Mouse (Mus musculus): ENCODE data around the gene Cd69. TPM values are rescaled to one million over a fixed set of nuclear protein-coding genes. Genes with fewer than 3 reads are reported as not detected.

Cd69 gene
- polyA plus RNA-seq, 1 experiment from 2014 or later: 0.24 TPM

DNA sequence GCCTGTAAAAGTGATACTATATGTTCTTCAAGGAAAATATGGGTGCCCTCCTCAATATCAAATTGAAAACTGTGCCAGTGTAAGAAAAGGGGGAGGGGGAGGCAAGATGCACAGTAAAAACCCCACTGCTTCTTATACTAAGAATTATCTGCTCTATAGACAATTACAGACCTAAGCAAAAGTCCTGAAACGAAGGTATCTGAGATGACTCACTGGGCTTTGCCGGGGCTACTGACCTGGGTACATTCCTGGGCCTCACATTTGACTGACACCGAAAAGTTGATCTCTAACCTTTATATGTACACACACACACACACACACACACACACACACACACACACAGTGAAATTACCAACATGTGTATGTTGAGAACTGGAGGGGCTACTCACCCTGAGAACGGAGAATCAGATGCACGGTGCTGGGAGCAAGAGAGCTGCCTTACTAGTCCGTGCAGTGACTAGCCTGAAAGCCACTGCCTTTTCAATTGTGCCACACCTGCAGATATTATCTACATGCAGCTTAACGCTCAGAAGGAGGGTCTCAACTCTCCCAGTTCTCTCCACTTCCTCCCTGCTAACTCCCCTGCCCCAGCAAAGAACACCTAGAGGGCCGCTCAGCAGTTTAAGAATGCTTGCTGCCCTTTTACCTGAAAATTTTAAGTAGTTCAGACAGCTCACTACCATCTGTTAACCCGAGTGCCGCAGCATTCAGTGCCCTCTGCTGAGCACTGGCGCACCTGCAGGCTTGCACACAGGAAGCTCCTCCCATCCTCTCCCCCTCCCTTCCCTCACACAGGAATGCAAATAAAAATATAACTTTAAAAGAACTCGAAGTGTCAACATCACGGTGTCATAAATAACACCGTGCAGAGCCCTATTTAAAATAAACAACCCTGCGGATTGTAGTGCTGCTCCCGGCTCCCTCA lies 37.6 kb downstream of the Cd69 start:
- H3K9me3 ChIP-seq (ENCODE audit: control insufficient read depth, low read length): no peaks in the 10 kb centered on the region
- H3K36me3 ChIP-seq (ENCODE audit: control insufficient read depth, insufficient read depth, low read length): no peaks in the 10 kb centered on the region
- ATAC-seq: peak; percentile 96
- 13% methylated on average over 16 of the region's 16 CpGs for WGBS
- H3K4me2 ChIP-seq (ENCODE audit: low read depth, low read length): peak overlapping the region; percentile 56
- H3K27ac ChIP-seq (ENCODE audit: low read length): peak overlapping the region; percentile 91
- peaks cover 13% of the 10 kb centered on the region for H3K4me1 ChIP-seq (ENCODE audit: control insufficient read depth, insufficient read depth, low read length)
- H3K9ac ChIP-seq (ENCODE audit: low read depth, low read length): peak overlapping the region; percentile 67
- H3K4me3 ChIP-seq (ENCODE audit: low read length): peak overlapping the region; percentile 57
- H3K27me3 ChIP-seq (replicated peaks; ENCODE audit: control insufficient read depth, insufficient read depth, low read length): no peaks in the 10 kb centered on the region

DNA sequence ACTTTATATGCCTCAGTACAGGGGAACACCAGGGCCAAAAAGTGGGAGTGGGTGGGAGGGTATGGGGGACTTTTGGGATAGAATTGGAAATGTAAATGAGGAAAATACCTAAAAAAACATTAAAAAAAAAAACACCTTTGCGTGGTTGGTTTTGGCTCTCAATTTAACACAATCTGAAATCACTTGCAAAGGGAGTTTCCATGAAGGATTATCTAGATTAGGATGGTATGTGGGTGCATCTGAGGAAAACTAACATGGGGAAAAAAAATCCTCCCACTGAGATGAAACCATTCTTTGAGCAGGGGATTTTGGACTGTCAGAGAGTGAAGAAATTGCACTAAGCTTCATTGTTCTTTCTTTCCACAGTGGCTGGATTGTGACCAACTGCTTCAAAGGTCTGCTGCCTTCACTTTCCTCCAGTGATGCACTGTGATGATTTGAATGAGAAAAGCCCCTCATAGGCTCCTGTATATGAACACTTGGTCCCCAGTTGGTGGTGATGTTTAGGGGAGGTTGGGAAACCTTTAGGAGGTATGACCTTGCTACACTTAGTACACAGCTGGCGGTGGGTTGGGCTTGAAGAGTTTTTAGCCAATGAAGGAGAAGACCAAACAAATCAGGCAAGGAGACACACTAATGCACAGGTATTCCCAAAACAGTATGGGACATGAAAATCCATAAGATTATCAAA lies 38.4 kb downstream of the Cd69 start:
- H3K9me3 ChIP-seq (ENCODE audit: control insufficient read depth, low read length): no peaks in the 10 kb centered on the region
- peak overlapping the region; percentile 57 for H3K4me3 ChIP-seq (ENCODE audit: low read length)
- H3K36me3 ChIP-seq (ENCODE audit: control insufficient read depth, insufficient read depth, low read length): no peaks in the 10 kb centered on the region
- H3K27me3 ChIP-seq (replicated peaks; ENCODE audit: control insufficient read depth, insufficient read depth, low read length): no peaks in the 10 kb centered on the region
- H3K27ac ChIP-seq (ENCODE audit: low read length): peak overlapping the region; percentile 91
- H3K4me1 ChIP-seq (ENCODE audit: control insufficient read depth, insufficient read depth, low read length): peaks cover 15% of the 10 kb centered on the region
- 0 out of 2 replicates have a peak, but pooled peaks have one; percentile 2 for ATAC-seq
- WGBS: 79% methylated on average over 2 of the region's 2 CpGs
- peak overlapping the region; percentile 56 for H3K4me2 ChIP-seq (ENCODE audit: low read depth, low read length)
- H3K9ac ChIP-seq (ENCODE audit: low read depth, low read length): peak overlapping the region; percentile 67; the same call in 1 of the 2 replicates

DNA sequence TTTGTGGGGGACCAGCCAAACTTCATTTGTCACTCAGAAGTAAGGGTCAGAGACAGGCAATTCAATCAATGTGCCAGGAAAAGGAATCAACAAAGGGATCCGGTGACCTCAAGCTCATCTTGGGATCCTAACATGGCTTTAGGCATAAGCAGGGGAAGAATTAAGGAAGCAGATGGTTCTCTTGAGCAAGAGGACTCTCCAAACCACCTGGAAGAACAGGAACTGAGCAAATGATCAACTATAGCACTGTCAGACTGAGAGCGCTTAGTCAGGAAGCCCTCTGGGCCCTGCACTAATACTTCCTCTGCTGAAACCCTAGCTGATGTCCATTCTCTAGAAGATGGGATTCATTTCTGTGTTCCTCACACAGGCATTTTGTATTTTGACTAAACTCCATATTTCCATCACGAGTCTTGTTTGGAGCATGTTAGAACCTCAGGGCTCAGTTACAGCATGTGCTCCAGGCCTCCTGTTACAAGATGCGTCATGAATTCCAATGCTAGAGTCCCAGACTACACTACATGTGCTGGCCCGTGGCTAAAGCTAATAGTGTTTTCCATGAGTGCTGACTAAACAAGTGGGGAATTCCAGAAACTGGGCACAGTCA lies 39.3 kb downstream of the Cd69 start:
- no peaks in the 10 kb centered on the region for H3K27me3 ChIP-seq (replicated peaks; ENCODE audit: control insufficient read depth, insufficient read depth, low read length)
- no peak overlapping the region for H3K4me3 ChIP-seq (ENCODE audit: low read length)
- no peaks in the 10 kb centered on the region for H3K9me3 ChIP-seq (ENCODE audit: control insufficient read depth, low read length)
- no peaks in the 10 kb centered on the region for H3K36me3 ChIP-seq (ENCODE audit: control insufficient read depth, insufficient read depth, low read length)
- no peak overlapping the region for H3K9ac ChIP-seq (ENCODE audit: low read depth, low read length)
- peak overlapping the region; percentile 63 for H3K27ac ChIP-seq (ENCODE audit: low read length)
- H3K4me2 ChIP-seq (ENCODE audit: low read depth, low read length): peak overlapping the region; percentile 56
- ATAC-seq: no peak
- peaks cover 20% of the 10 kb centered on the region for H3K4me1 ChIP-seq (ENCODE audit: control insufficient read depth, insufficient read depth, low read length)
- WGBS: 78% methylated on average over 5 of the region's 5 CpGs

DNA sequence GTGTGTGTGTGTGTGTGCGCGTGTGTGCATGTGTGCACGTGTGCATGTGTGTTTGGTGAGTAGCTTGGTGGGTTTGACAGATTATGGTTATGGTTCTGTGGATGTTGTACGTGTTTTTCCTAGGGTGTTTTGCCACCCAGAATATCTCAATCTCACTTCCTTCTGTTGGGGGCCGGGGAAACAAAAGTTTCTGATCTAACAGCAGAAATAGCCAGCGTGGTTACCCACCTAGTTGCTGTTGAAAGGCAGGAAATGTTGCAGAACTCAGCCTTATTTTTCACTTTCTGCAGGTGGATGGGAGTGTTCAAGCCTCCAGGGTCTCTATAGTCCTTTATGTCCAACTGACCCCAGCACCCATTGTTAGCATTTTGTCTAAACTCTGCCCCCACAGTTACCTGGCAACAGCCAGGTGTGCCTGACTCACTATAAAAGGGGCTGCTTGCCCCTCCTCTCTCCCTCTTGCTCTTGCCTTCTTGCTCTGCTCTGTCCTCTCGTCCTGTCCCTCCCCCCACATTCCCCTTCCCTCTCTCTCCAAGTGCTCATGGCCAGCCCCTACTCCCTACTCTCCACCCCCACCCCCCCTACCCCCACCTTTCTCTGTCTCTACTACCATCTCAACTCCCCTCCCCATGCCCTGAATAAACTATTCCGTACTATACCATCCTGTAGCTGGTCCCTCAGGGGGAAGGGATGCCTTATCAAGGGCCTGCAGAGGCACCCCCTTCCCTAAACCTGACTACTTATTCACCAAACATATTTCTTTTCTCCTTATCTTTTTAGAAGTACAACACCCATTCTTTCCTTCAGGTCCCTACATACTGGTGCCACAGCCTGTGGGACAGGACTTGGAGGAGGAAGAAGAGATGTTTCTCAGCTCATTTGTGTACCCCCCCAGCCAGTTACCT lies 40.5 kb downstream of the Cd69 start:
- peak overlapping the region; percentile 63 for H3K27ac ChIP-seq (ENCODE audit: low read length)
- H3K36me3 ChIP-seq (ENCODE audit: control insufficient read depth, insufficient read depth, low read length): no peaks in the 10 kb centered on the region
- peaks cover 26% of the 10 kb centered on the region for H3K4me1 ChIP-seq (ENCODE audit: control insufficient read depth, insufficient read depth, low read length)
- H3K27me3 ChIP-seq (replicated peaks; ENCODE audit: control insufficient read depth, insufficient read depth, low read length): no peaks in the 10 kb centered on the region
- H3K4me3 ChIP-seq (ENCODE audit: low read length): no peak overlapping the region
- no peak for ATAC-seq
- H3K4me2 ChIP-seq (ENCODE audit: low read depth, low read length): peak overlapping the region; percentile 11
- H3K9ac ChIP-seq (ENCODE audit: low read depth, low read length): no peak overlapping the region
- H3K9me3 ChIP-seq (ENCODE audit: control insufficient read depth, low read length): no peaks in the 10 kb centered on the region
- WGBS: 57% methylated on average over 6 of the region's 8 CpGs

DNA sequence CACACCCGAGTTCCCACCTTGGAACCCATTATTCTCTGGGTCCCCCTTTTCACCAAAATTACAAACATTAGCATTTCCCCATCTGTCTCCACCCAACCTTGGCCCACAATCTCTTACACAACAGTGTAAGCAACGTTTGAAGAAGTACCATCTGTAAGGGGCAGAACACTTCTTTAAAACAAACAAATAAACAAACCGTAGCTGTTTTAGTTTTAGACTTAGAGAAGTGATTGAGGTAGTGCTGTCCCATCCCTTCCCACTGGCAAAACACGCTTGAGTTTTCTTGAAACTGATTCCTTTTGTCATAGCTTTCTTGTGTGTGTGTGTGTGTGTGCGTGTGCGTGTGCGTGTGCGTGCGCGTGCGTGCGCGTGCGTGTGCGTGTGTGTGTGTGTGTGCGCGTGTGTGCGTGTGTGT lies 41.3 kb downstream of the Cd69 start:
- Histone ChIP-seq H3K27ac (ENCODE audit: low read length) (peak overlapping the region; percentile 38; the same call in 1 of the 2 replicates), H3K4me1 (ENCODE audit: control insufficient read depth, insufficient read depth, low read length) (peaks cover 26% of the 10 kb centered on the region), H3K4me2 (ENCODE audit: low read depth, low read length) (no peak overlapping the region), H3K9ac (ENCODE audit: low read depth, low read length) (no peak overlapping the region), H3K27me3 (replicated peaks; ENCODE audit: control insufficient read depth, insufficient read depth, low read length) (no peaks in the 10 kb centered on the region), H3K9me3 (ENCODE audit: control insufficient read depth, low read length) (no peaks in the 10 kb centered on the region), H3K36me3 (ENCODE audit: control insufficient read depth, insufficient read depth, low read length) (no peaks in the 10 kb centered on the region), H3K4me3 (ENCODE audit: low read length) (no peak overlapping the region)
- 82% methylated on average over 13 of the region's 18 CpGs for WGBS
- no peak for ATAC-seq

DNA sequence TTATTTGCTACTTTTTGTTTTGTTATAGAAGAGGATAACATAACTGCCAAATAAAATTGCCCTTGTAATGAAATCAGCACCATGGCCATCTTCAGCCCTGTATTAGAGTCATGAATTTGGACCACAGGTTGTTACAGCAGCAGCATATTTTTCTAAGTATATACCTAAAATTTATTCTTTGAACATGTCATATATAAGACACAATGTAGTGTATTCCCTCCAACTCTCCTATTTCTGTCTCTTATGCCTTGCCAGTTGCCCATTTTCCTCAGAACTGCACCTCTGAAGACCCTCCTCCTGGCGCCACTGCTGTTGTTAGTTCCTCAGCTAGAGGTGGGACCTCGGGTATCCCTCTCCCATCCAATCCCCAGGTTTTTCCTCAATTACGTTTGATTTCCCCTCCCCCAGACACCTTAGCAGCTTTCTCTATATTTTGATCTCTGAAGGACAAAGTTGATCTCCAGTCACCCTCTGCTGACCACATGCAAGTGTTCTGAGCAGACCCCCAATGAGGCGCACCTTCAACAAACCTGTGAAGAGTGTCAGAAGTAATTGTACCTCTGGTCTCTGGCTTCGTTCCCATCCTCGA lies 41.8 kb downstream of the Cd69 start:
- Histone ChIP-seq H3K9ac (ENCODE audit: low read depth, low read length) (no peak overlapping the region), H3K27me3 (replicated peaks; ENCODE audit: control insufficient read depth, insufficient read depth, low read length) (no peaks in the 10 kb centered on the region), H3K9me3 (ENCODE audit: control insufficient read depth, low read length) (no peaks in the 10 kb centered on the region), H3K4me2 (ENCODE audit: low read depth, low read length) (no peak overlapping the region), H3K36me3 (ENCODE audit: control insufficient read depth, insufficient read depth, low read length) (no peaks in the 10 kb centered on the region), H3K27ac (ENCODE audit: low read length) (peak overlapping the region; percentile 38; the same call in 1 of the 2 replicates), H3K4me1 (ENCODE audit: control insufficient read depth, insufficient read depth, low read length) (peaks cover 30% of the 10 kb centered on the region), H3K4me3 (ENCODE audit: low read length) (no peak overlapping the region)
- ATAC-seq: no peak
- WGBS: 81% methylated on average over 6 of the region's 6 CpGs

DNA sequence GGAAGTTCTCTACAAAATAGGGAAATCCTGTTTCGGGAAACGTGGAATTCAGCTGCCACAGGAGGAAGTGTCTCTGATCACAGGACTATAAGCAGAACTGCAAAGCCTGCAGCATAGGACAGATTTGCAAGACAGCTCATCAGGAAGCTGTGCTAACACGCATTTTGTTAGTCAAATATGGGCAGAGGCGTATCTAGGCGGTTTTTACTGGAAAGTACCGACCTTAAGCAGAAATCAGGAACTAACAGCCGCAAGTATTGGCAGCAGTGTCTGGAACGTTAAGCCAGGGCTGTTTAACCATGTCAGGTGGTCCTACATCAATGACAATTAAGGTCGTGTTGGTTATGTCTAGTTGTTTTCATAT lies 42.4 kb downstream of the Cd69 start:
- Histone ChIP-seq H3K4me2 (ENCODE audit: low read depth, low read length) (no peak overlapping the region), H3K9me3 (ENCODE audit: control insufficient read depth, low read length) (no peaks in the 10 kb centered on the region), H3K27me3 (replicated peaks; ENCODE audit: control insufficient read depth, insufficient read depth, low read length) (no peaks in the 10 kb centered on the region), H3K27ac (ENCODE audit: low read length) (0 out of 2 replicates have a peak overlapping the region, but pooled peaks have one; percentile 20), H3K4me1 (ENCODE audit: control insufficient read depth, insufficient read depth, low read length) (peaks cover 30% of the 10 kb centered on the region), H3K4me3 (ENCODE audit: low read length) (no peak overlapping the region), H3K36me3 (ENCODE audit: control insufficient read depth, insufficient read depth, low read length) (no peaks in the 10 kb centered on the region), H3K9ac (ENCODE audit: low read depth, low read length) (no peak overlapping the region)
- WGBS: 69% methylated on average over 9 of the region's 9 CpGs
- no peak for ATAC-seq

DNA sequence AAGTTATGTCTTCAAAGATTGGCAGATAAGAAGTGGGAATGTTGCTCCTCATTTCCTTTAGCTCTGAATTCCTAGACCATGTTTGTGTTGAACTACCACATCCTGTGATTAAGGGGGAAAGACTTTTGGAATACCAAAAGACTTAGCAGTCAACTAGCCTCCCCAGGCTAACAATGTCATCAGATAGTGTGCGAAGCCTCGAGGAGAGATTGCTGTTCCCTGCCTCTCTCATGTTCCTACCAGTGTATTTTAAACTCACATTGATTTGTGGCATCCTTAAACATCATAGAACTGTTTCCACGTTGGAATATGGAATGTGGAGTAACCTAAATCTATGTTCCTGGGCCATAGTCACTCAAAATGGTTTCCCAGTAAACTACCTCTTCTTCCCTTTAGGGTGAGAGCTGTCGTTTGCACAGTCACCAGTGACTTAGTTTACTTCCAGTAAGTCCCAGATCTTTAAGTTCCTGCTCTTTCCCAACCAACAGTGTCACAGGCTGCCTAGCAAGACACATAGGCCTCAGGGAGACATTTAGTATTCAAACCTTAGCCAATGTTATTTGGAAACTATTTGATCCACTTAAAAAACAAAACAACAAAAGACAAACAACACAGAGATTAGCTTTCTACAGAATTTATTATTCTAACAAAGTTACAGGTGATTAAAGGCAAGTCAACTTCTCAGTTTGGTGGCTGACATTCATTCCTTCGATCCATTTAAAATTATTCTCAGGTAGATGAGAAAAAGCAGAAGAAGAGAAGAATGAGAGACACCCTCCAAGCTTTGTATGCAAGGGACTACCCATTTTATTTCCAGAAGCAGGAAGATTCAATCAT lies 43.0 kb downstream of the Cd69 start:
- no peaks in the 10 kb centered on the region for H3K36me3 ChIP-seq (ENCODE audit: control insufficient read depth, insufficient read depth, low read length)
- WGBS: 71% methylated on average over 5 of the region's 5 CpGs
- peaks cover 30% of the 10 kb centered on the region for H3K4me1 ChIP-seq (ENCODE audit: control insufficient read depth, insufficient read depth, low read length)
- H3K9ac ChIP-seq (ENCODE audit: low read depth, low read length): no peak overlapping the region
- no peak overlapping the region for H3K4me3 ChIP-seq (ENCODE audit: low read length)
- H3K27me3 ChIP-seq (replicated peaks; ENCODE audit: control insufficient read depth, insufficient read depth, low read length): no peaks in the 10 kb centered on the region
- H3K27ac ChIP-seq (ENCODE audit: low read length): peak overlapping the region; percentile 45; the same call in 1 of the 2 replicates
- no peak overlapping the region for H3K4me2 ChIP-seq (ENCODE audit: low read depth, low read length)
- ATAC-seq: no peak
- H3K9me3 ChIP-seq (ENCODE audit: control insufficient read depth, low read length): no peaks in the 10 kb centered on the region
